Mouse (Mus musculus): ENCODE results near the gene Cdkn2d.
"Not testable (repeated sequence)": the region's sequence is repeated elsewhere in the genome, so short reads cannot be mapped to it uniquely, and the experiment has no call there.

The Cdkn2d gene

DNA sequence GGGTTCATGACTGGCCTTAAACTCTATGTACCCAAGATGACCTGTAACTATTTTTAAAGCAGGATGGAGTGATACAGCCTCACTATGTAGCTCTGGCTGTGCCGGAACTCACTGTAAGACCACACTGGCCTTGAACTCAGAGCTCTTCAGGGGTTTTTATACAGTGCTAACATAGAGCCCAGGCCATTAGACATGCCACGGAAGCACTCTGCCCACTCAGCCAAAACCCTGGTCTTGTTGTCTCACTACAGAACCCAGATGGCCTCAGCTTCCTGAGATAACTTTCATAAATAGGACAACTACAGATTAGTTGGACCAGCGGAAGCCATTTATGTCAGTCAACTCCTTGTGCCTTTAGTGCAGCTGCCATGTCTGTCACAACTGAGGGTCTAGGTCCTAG lies 16.9 kb downstream of the Cdkn2d start:
- no peak for DNase-seq

- DNase-seq: peak; percentile 30 to 47
Measured at GRCm38 (mm10) chr9:21273520-21274228, 17.5 kb downstream of the Cdkn2d start.

DNA sequence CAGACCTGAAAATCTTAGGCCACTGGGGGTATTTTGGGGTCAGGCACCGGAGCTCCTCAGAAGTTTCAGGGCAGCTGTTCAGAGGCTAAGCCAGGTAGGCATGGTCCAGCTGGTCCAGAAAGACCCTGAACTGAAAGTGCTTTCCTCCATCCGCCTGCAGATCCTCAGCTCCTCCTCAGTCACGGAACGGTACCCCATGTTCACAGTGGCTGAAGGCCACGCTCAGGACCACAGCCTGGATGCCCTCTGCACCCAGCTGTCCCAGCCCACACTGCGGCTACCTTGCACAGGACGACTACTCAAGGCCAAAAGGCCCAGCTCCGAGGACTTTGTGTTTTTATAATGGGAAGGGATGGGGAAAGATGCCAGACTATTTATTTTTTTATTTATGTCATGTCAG lies 18.1 kb downstream of the Cdkn2d start:
- DNase-seq: no peak

DNA sequence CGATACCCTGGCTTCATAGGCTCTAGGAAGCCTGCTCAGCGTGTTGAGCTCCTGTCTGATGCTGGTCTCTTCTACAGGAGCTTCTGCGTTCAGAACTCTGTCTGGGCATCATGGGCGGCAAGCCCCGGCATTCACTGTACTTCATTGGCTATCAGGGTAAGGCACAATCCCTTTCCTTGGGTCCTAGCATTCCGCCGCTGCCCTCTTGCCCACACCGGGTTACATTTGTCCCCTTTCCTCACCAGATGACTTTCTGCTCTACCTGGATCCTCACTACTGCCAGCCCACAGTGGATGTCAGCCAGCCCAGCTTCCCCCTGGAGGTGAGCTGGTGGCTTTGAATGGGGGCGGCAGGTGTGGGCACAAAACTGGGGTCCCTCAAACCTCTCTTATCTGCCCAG lies 18.8 kb downstream of the Cdkn2d start:
- DNase-seq: no peak

DNA sequence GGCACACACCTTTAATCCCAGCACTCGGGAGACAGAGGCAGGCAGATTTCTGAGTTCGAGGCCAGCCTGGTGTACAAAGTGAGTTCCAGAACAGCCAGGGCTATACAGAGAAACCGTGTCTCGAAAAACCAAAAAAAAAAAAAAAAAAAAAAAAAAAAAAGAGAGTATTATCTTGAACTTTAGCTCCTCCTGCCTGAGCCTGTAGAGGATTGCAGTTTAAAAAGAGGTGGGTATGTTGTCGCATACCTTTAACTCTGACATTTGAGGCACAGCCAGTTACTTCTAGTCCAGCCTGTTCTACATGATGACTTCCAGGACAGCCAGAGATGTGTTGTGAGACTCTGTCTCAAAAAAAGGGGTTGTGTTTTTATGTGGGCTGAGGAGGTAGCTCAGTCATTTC lies 21.6 kb downstream of the Cdkn2d start:
- DNase-seq: not testable (repeated sequence)

DNA sequence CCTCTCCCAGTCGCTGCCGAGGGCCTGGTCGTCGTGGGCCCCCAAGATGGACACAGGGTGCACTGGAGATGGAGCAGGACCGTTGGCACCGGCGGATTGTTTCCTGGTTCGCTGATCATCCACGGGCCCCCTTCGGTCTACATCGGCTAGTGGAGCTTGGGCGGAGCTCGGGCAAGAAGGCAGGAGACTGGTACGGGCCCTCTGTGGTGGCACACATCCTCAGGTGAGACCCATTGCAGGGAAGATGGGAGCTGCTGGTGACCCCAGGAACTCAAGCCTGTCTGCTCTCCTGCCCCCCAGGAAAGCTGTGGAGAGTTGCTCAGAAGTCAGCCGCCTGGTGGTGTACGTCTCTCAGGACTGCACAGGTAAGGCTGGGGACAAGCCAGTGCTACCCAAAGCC lies 22.9 kb downstream of the Cdkn2d start:
- DNase-seq: no peak

- DNase-seq: no peak
Measured at GRCm38 (mm10) chr9:21266889-21267288, 24.3 kb downstream of the Cdkn2d start.

DNA sequence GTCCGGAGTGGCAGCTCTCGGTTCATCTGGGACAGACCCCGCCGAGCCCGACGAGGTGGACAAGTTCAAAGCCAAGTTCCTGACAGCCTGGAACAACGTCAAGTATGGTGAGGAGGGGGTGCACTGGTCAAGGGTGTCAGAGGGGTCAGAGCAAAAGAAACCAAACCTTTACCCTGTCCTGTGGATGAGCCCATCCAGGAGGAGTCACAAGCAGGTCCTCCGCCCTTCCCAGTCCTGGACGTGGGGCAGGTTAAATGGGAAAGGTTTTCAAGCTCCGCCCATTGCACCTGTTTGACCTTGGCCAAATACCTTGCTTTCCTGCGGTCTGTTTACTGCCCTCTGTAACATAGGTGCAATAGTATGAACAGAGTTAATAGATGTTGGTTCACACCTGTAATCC lies 25.6 kb downstream of the Cdkn2d start:
- DNase-seq: peak; percentile 37 to 50

DNA sequence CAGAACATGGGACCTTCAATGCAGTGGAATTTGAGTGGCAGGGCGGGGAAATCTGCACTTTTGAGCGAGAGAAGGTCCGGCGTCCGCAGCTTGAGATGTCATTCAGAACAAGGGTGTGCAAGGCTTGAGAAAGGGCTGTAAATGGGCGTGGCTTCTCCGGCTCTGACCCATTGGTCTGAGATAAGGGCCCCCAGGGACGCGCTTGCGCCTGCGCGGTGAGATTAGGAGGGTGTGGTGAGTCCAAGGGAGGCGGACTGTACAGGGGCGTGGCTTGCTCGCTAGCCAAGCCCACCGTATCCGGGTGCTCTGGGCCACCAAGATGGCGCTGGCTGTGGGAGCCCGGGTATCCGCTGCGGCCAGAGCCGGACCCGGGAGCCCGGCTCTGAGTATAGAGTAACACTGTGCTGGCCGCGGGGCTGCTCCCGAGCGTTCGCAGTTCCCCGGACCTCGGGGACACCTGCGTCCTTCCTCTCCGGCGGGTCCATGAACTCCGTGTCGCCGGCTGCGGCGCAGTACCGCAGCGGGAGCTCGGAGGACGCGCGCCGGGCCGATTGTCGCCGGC lies 26.1 kb downstream of the Cdkn2d start, which contains the start of gene Atg4d:
TSS of gene Atg4d (plus strand) at position 294 of the 562 bp plus-strand sequence.
- peak; percentile 99 for DNase-seq

- DNase-seq: no peak
Measured at GRCm38 (mm10) chr9:21264272-21264999, 26.8 kb downstream of the Cdkn2d start.

DNA sequence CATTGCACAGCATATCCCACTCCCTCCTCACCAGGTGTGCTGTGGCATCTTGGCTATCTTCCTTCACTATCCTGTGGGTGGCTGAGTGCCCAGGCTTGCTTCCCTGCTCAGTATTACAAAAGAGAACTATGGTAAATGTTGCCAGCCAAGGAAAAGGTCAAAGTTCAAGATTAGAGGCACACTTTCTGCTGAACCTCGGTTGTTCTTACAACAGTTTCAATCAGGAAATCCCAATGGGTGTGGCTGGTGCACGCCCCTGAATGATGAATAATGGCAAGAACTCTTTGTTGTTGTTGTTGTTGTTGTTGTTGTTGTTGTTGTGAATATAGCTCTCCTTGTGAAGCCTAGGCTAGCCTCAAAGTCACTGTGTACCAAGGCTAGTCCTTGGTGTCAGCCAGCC lies 29.4 kb downstream of the Cdkn2d start:
- DNase-seq: no peak

DNA sequence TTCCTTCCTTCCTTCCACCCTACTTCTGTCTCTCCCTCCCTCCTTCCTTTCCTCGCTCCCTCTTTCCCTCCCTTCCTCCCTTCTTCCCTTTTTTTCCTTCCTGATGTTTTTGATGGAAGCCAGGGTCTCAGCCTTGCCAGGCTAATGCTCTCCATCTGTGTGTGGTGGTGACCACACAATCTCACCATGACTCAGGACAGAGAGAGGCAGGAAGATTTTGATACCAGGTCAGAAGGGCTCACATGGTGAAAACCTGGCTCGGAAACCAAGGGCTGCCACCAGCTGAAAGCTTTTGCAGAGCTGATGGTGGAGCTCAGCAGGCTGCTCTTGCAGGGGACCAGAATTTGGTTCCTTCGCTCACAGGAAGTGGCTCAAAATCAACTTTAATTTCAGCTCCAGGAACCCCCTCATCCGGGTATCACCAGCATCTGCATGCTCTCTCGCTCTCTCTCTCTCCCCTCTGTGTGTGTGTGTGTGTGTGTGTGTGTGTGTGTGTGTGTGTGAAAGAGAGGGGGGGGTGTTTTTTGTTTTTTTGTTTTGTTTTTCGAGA lies 30.6 kb downstream of the Cdkn2d start:
- DNase-seq: no peak

DNA sequence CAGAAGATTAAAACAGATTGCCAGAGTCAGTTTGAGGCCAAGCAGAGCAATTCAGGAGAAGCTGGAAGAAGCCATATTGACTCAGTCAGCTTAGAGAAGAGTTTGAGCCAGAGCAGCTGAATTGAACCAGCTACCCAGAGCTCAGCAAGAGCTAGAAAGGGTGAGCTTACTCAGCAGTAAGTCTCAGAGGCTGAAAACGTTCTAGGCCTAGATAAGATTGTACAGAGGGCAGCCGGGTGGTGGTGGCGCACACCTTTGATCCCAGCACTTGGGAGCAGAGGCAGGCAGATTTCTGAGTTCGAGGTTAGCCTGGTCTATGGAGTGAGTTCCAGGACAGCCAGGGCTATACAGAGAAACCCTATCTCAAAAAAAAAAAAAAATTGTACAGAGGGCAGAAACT lies 34.9 kb downstream of the Cdkn2d start:
- not testable (repeated sequence) for DNase-seq

- DNase-seq: no peak
Measured at GRCm38 (mm10) chr9:21254690-21255089, 36.5 kb downstream of the Cdkn2d start.

GRCm38 (mm10) chr9:21251116-21251735 lies 40.0 kb downstream of the Cdkn2d start:
- DNase-seq: no peak

DNA sequence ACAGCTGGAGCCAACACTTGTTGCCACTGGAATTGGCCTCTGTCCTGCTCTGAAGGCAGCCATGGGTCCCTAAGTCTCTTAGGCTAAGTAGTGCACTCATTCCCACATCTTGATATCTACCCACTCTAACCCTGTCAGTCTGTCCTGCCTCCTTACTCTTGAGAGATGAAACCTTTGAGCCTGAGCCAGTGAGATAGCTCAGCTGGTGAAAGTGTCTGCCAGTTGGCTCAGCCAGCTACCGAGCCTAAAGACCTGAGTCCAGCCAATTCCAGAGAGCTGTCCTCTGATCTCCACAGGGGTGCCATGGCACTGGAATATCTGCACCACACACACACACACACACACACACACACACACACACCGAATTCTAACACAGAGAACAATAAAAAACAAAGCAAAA lies 40.7 kb downstream of the Cdkn2d start:
- no peak for DNase-seq

DNA sequence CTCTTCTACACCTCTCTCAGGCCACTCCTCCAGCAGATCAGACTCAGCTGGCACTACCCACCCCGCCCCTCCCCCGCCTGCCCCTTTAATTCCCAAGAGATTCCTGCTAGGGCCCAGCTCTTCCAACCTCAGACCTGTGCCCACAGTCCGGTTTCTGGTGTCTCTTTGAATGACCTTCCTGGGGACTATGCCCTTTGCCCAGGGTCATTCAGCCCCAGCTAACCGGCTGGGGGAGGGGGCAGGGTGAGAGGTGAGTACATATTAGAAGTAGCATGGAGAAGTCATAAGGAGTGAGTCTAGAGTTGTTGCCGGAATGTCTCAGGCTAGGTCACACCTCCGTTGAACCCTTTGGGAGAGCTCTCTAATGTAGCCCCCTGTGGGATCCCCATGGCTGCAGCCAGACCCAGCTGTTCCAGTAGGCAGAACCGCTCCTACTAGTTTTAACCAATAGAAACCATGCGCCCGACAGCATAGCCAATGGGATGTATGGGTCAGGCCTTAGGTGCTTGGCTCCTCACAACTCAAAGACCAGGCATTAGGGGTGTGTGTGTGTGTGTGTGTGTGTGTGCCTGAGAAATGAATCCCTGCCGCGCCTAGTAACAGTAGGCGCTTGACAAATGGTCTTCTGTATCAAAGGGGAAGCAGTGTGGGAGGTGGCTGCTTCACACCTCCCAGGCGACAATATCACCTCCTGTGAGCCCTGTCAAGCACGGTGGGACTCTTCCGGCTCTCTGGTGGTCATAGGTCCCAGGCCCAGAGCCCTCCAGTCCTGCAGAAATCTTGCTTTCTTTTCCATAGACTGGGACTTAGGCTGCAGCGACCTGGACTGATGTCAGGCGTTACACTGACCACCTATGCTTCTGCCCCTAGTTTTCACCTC lies 41.3 kb downstream of the Cdkn2d start:
- no peak for DNase-seq

GRCm38 (mm10) chr9:21248326-21248725 lies 42.9 kb downstream of the Cdkn2d start, which contains the start of gene S1pr5:
Gene S1pr5 (minus strand): TSS chr9:21248443.
- DNase-seq: peak; percentile 71 to 78

- no peak for DNase-seq
Measured at GRCm38 (mm10) chr9:21246342-21246741, 44.9 kb downstream of the Cdkn2d start.

GRCm38 (mm10) chr9:21245113-21245487 lies 46.1 kb downstream of the Cdkn2d start:
- DNase-seq: no peak

- no peak for DNase-seq
Measured at GRCm38 (mm10) chr9:21244428-21245112, 46.6 kb downstream of the Cdkn2d start.

All from lung, adult 18-20 months (tissue).